Mouse (Mus musculus): Measurements from ENCODE around the gene Mroh7.
"Not testable (repeated sequence)": the region's sequence is repeated elsewhere in the genome, so short reads cannot be mapped to it uniquely, and the experiment has no call there.

Gene Mroh7

GRCm38 (mm10) chr4:106730814-106731213, at the start of gene Mroh7:
Mroh7 (minus strand) TSS chr4:106730925.
- no peak for DNase-seq

GRCm38 (mm10) chr4:106780045-106780444, 49.3 kb upstream of the Mroh7 start:
- no peak for DNase-seq

GRCm38 (mm10) chr4:106778116-106778788, 47.5 kb upstream of the Mroh7 start:
- DNase-seq = peak; percentile 10 to 21

GRCm38 (mm10) chr4:106776998-106777397, 46.3 kb upstream of the Mroh7 start:
- DNase-seq = no peak

- not testable (repeated sequence) for DNase-seq
These were observed 45.0 kb upstream of the Mroh7 start for GRCm38 (mm10) chr4:106775767-106776166.

- DNase-seq = no peak
These were observed 41.8 kb upstream of the Mroh7 start for GRCm38 (mm10) chr4:106772558-106772957.

- no peak for DNase-seq
These were observed 38.6 kb upstream of the Mroh7 start for GRCm38 (mm10) chr4:106769306-106769705.

GRCm38 (mm10) chr4:106764166-106764565, 33.4 kb upstream of the Mroh7 start:
- no peak for DNase-seq

GRCm38 (mm10) chr4:106751726-106752125, 21.0 kb upstream of the Mroh7 start:
- DNase-seq = no peak

- DNase-seq = no peak
These were observed 19.0 kb upstream of the Mroh7 start for GRCm38 (mm10) chr4:106749699-106750098.

- no peak for DNase-seq
These were observed 16.4 kb upstream of the Mroh7 start for GRCm38 (mm10) chr4:106747001-106747580.

- no peak for DNase-seq
These were observed 15.1 kb upstream of the Mroh7 start for GRCm38 (mm10) chr4:106745862-106746261.

GRCm38 (mm10) chr4:106737904-106738303, 7.2 kb upstream of the Mroh7 start:
- no peak for DNase-seq

GRCm38 (mm10) chr4:106736884-106737283, 6.2 kb upstream of the Mroh7 start:
- not testable (repeated sequence) for DNase-seq

- DNase-seq = no peak
These were observed 2.9 kb upstream of the Mroh7 start, which contains the start of gene Fam151a for GRCm38 (mm10) chr4:106733636-106734035. Fam151a (plus strand) TSS chr4:106733889.

- DNase-seq = no peak
These were observed 10.1 kb downstream of the Mroh7 start for GRCm38 (mm10) chr4:106720631-106721030.

GRCm38 (mm10) chr4:106713622-106714021, 17.1 kb downstream of the Mroh7 start:
- no peak for DNase-seq

GRCm38 (mm10) chr4:106708408-106708807, 22.3 kb downstream of the Mroh7 start:
- DNase-seq = peak; percentile 47 to 73

- no peak for DNase-seq
These were observed 22.8 kb downstream of the Mroh7 start for GRCm38 (mm10) chr4:106707957-106708356.

GRCm38 (mm10) chr4:106705096-106705665, 25.5 kb downstream of the Mroh7 start:
- DNase-seq = no peak

GRCm38 (mm10) chr4:106704416-106704815, 26.3 kb downstream of the Mroh7 start:
- no peak for DNase-seq

GRCm38 (mm10) chr4:106703956-106704355, 26.8 kb downstream of the Mroh7 start:
- DNase-seq = no peak

GRCm38 (mm10) chr4:106700798-106701197, 29.9 kb downstream of the Mroh7 start:
- DNase-seq = no peak

GRCm38 (mm10) chr4:106699989-106700388, 30.7 kb downstream of the Mroh7 start:
- DNase-seq = no peak
